Mouse (Mus musculus): ENCODE data around the gene Eri3. TPM values are rescaled to one million over a fixed set of nuclear protein-coding genes. Genes with fewer than 3 reads are reported as not detected.
A peak's percentile ranks its signal among the peaks of the same experiment; 100 is the strongest.

Eri3 gene
- polyA plus RNA-seq, 1 experiment from 2014 or later, result 267 TPM

DNA sequence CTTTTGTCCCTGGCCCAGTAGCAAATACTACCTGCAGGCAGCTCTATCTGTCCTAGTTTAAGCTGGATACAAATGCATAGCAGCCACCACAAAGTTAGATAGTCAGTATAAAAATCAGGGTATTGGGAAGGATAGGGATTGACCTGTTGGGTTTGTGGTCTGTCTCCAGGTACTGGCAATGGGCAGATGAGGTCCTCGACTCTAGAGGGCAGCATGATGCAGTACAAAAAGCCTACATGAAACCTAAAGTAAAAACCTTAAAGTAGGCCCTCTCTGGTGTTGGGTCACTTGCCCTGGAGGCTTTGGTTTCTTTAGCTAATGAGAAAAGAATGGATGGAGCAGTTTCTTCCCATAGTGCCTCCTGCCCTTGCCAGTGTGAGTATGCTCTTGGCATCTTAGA, 78.3 kb downstream of the Eri3 start:
- DNase-seq (ENCODE audit: low spot score) (no peak), ATAC-seq (ENCODE audit: low FRiP score) (no peak)
- H3K27me3 ChIP-seq (ENCODE audit: control insufficient read depth, insufficient read depth, low read length), result no peaks in the 10 kb centered on the region
- H3K36me3 ChIP-seq (replicated peaks; ENCODE audit: control insufficient read depth, insufficient read depth), result peaks cover 5% of the 10 kb centered on the region; the same call in 1 of the 2 replicates
- WGBS, result 65% methylated on average over 1 of the region's 1 CpGs
- H3K4me2 ChIP-seq (replicated peaks), result no peak overlapping the region
- no peaks in the 10 kb centered on the region for H3K9me3 ChIP-seq (ENCODE audit: control insufficient read depth, low read length)
- H3K27ac ChIP-seq, result no peak overlapping the region
- no peak overlapping the region for H3K9ac ChIP-seq
- peaks cover 14% of the 10 kb centered on the region for H3K4me1 ChIP-seq (replicated peaks; ENCODE audit: control insufficient read depth, insufficient read depth, low read length)
- H3K4me3 ChIP-seq (replicated peaks; ENCODE audit: low read length), result no peak overlapping the region

DNA sequence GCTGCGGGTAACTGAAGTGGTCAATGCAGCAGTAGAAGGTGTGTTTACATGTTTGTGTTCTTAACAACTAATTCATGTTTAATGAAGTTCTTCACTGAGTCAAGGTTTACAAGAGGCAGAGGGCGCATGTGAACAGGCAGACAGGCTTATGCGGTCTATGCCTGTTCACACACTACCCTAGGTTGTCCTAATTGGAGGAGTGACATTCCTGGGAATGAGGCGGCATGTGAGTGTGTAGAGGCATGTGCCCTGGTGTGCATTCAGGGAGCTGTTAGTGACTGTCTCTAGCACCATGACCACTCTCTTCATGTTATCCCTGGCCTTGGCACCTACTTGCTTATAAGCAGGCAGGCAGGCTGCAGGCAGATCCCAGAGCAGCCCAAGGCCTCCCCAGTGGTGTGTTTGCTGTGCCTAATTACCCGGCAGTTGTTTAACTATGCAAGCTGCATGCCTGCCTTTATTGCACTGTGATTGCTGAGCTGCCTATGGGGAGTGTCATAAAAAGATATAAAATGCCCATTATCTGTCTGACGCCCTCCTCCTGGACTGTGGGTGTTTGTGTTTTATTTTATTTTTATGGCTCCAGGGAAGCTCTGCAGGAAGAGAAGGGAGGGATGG, 80.0 kb downstream of the Eri3 start:
- Histone ChIP-seq H3K27me3 (ENCODE audit: control insufficient read depth, insufficient read depth, low read length) (no peaks in the 10 kb centered on the region), H3K4me2 (replicated peaks) (no peak overlapping the region), H3K9me3 (ENCODE audit: control insufficient read depth, low read length) (no peaks in the 10 kb centered on the region), H3K4me1 (replicated peaks; ENCODE audit: control insufficient read depth, insufficient read depth, low read length) (peaks cover 14% of the 10 kb centered on the region), H3K36me3 (replicated peaks; ENCODE audit: control insufficient read depth, insufficient read depth) (peaks cover 3% of the 10 kb centered on the region; the same call in 1 of the 2 replicates), H3K27ac (peak overlapping the region; percentile 55), H3K9ac (no peak overlapping the region), H3K4me3 (replicated peaks; ENCODE audit: low read length) (no peak overlapping the region)
- 64% methylated on average over 6 of the region's 6 CpGs for WGBS
- DNase-seq (ENCODE audit: low spot score), result no peak
- peak; percentile 78 for ATAC-seq (ENCODE audit: low FRiP score)

DNA sequence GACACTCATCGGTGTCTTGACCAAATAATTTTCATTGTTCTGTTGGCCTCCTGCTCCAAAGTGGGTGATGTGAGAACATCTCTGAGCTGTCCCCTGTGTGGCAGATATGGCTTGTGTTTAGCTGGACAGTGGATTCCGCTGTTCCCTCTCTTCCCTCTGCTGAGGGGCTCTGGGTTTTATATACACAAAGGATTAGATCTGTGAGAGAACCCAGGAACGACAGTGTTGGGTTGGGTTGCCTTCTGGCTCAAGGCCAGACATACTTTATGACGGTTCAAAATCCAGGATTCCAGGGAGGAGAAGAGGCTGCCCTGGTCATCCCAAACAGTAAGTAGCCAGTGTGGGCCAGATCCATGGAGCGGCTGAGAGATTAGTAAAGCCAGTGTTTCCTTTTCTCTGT, 83.4 kb downstream of the Eri3 start:
- no peaks in the 10 kb centered on the region for H3K36me3 ChIP-seq (replicated peaks; ENCODE audit: control insufficient read depth, insufficient read depth)
- 79% methylated on average over 5 of the region's 5 CpGs for WGBS
- DNase-seq (ENCODE audit: low spot score), result no peak
- H3K9ac ChIP-seq, result no peak overlapping the region
- H3K27me3 ChIP-seq (ENCODE audit: control insufficient read depth, insufficient read depth, low read length), result no peaks in the 10 kb centered on the region
- no peak overlapping the region for H3K27ac ChIP-seq
- H3K4me2 ChIP-seq (replicated peaks), result no peak overlapping the region
- H3K9me3 ChIP-seq (ENCODE audit: control insufficient read depth, low read length), result no peaks in the 10 kb centered on the region
- H3K4me1 ChIP-seq (replicated peaks; ENCODE audit: control insufficient read depth, insufficient read depth, low read length), result peaks cover 32% of the 10 kb centered on the region
- ATAC-seq (ENCODE audit: low FRiP score), result no peak
- H3K4me3 ChIP-seq (replicated peaks; ENCODE audit: low read length), result no peak overlapping the region

DNA sequence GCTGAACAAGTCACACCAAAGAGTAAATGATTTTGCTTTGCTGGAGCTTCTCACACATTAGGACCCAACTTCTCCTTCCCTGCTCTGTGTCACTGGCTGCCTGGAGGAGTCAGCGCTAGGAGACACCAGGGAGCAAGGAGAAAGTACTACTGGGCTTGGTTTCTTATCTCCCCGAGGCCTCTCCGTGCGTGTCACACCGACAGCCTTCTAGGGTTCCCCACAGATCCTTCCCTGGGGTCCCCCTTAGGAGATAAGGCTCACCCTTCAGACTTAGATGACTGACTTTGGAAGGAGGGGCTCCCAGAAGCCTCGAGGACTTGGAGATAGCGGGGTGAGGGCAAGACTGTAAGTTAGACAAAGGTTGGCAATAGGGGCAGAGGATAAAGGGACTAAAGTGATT, 84.5 kb downstream of the Eri3 start:
- H3K4me2 ChIP-seq (replicated peaks), result no peak overlapping the region
- H3K9ac ChIP-seq, result no peak overlapping the region
- ATAC-seq (ENCODE audit: low FRiP score) (no peak), DNase-seq (ENCODE audit: low spot score) (no peak)
- H3K4me1 ChIP-seq (replicated peaks; ENCODE audit: control insufficient read depth, insufficient read depth, low read length), result peaks cover 31% of the 10 kb centered on the region
- no peaks in the 10 kb centered on the region for H3K36me3 ChIP-seq (replicated peaks; ENCODE audit: control insufficient read depth, insufficient read depth)
- no peak overlapping the region for H3K27ac ChIP-seq
- no peaks in the 10 kb centered on the region for H3K27me3 ChIP-seq (ENCODE audit: control insufficient read depth, insufficient read depth, low read length)
- 95% methylated on average over 7 of the region's 7 CpGs for WGBS
- H3K9me3 ChIP-seq (ENCODE audit: control insufficient read depth, low read length), result no peaks in the 10 kb centered on the region
- H3K4me3 ChIP-seq (replicated peaks; ENCODE audit: low read length), result no peak overlapping the region

DNA sequence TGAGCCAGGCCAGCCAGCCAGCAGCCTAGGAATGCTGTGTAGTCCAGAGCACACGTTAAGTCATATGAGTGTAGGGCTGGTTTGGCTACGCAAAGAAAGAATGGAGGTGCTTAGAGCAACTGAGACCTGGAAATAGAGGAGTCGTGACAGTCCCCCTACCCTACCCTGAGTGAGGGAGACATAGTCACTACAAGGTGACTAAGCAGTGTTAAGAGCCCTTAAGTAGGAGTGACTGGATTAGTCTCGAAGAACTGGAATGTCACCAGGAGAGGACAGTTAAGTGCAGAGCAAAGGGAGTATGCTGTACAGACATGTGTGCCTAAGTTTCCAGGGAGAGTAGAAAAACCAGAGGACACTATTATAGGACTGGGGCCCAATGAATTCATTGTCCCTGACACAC, 86.0 kb downstream of the Eri3 start:
- H3K9me3 ChIP-seq (ENCODE audit: control insufficient read depth, low read length), result no peaks in the 10 kb centered on the region
- no peak for ATAC-seq (ENCODE audit: low FRiP score)
- no peaks in the 10 kb centered on the region for H3K27me3 ChIP-seq (ENCODE audit: control insufficient read depth, insufficient read depth, low read length)
- no peak overlapping the region for H3K4me3 ChIP-seq (replicated peaks; ENCODE audit: low read length)
- peak overlapping the region; percentile 78; the same call in 1 of the 2 replicates for H3K27ac ChIP-seq
- no peak overlapping the region for H3K9ac ChIP-seq
- H3K4me2 ChIP-seq (replicated peaks), result no peak overlapping the region
- H3K4me1 ChIP-seq (replicated peaks; ENCODE audit: control insufficient read depth, insufficient read depth, low read length), result peaks cover 19% of the 10 kb centered on the region
- 84% methylated on average over 4 of the region's 4 CpGs for WGBS
- no peak for DNase-seq (ENCODE audit: low spot score)
- H3K36me3 ChIP-seq (replicated peaks; ENCODE audit: control insufficient read depth, insufficient read depth), result 0 out of 2 replicates have a peak, but pooled peaks cover 4% of the 10 kb centered on the region

DNA sequence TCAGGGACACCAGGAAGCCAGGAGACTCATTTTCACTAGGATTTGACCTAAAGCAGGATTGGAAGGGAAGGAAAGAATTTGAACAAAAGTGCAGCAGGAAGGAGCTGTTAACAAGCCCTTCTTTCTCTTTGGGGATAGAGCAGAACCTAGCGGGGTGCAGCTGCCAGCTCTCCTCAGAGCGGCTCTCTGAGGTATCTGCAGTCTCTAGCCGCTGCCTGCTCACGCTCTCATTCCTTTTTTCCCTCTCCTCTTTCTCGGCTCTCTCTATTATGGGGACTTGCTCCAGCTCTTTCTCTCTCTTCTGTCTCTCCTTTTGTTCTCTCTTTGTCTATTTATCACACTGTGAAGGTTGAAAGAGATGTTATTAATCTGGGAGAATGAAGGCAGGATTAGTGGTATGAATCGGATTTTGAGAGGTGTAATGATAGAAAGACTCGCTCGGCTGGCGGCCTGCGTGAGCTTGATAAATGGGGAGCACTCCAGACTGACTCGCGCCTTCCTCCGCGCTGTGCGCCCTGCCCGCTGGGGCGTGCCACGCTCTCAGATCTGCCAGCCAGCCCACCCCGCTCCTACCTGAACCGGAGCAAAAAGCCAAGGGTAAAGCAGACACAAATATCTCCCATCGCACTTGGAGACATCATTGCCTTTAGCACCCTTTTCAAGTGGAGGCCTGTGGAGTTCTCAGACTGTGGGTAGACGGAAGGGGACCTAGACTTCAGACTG, 86.9 kb downstream of the Eri3 start:
- peaks cover 19% of the 10 kb centered on the region for H3K4me1 ChIP-seq (replicated peaks; ENCODE audit: control insufficient read depth, insufficient read depth, low read length)
- H3K27me3 ChIP-seq (ENCODE audit: control insufficient read depth, insufficient read depth, low read length), result no peaks in the 10 kb centered on the region
- peak overlapping the region; percentile 1; the same call in 1 of the 2 replicates for H3K4me2 ChIP-seq (replicated peaks)
- H3K9ac ChIP-seq, result peak overlapping the region; percentile 16; the same call in 1 of the 2 replicates
- no peak overlapping the region for H3K4me3 ChIP-seq (replicated peaks; ENCODE audit: low read length)
- H3K9me3 ChIP-seq (ENCODE audit: control insufficient read depth, low read length), result no peaks in the 10 kb centered on the region
- ATAC-seq (ENCODE audit: low FRiP score) (peak; percentile 55; the same call in 1 of the 2 replicates), DNase-seq (ENCODE audit: low spot score) (no peak)
- 20% methylated on average over 22 of the region's 22 CpGs for WGBS
- H3K27ac ChIP-seq, result peak overlapping the region; percentile 78
- H3K36me3 ChIP-seq (replicated peaks; ENCODE audit: control insufficient read depth, insufficient read depth), result 0 out of 2 replicates have a peak, but pooled peaks cover 4% of the 10 kb centered on the region

DNA sequence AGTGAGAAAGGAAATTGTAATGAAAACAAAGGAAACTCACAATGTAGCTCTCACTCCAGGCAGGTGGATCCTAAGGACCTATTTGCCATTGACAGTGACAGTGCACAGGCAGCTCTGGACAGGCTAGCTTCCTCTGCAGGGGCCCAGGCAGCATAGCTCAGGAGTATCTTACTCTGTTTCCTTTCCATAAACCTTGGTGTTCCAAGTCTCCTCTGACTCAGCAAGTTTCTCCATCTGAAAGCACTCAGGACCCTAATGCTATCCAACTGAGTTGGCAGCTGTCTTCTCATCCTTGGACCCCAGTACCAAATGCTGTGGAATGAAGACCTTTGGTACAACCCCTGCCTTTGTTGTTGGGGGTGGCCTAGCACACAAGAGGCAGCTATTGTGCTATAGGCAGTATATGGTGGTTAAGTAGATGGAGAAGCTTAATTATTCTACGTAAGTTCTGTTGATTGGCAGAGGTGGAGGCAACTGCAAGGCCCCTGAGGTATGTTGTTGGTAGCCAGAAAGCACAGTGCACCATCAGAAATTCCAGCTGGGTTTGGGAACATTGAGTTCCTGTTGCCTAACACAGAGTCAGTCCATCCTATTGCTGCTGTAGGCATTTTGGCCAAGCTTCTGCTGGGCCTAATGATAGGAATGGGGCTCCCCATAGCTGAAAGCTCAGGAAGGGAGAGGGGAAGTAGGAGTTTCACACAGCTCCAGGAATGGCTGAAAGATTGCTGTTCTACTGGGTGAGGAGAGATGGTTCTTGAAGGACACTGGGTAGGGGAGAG, 90.9 kb downstream of the Eri3 start:
- Histone ChIP-seq H3K27me3 (ENCODE audit: control insufficient read depth, insufficient read depth, low read length) (no peaks in the 10 kb centered on the region), H3K4me1 (replicated peaks; ENCODE audit: control insufficient read depth, insufficient read depth, low read length) (peaks cover 36% of the 10 kb centered on the region), H3K36me3 (replicated peaks; ENCODE audit: control insufficient read depth, insufficient read depth) (0 out of 2 replicates have a peak, but pooled peaks cover 4% of the 10 kb centered on the region), H3K9me3 (ENCODE audit: control insufficient read depth, low read length) (no peaks in the 10 kb centered on the region), H3K4me3 (replicated peaks; ENCODE audit: low read length) (no peak overlapping the region), H3K27ac (no peak overlapping the region), H3K4me2 (replicated peaks) (no peak overlapping the region), H3K9ac (no peak overlapping the region)
- 92% methylated on average over 1 of the region's 1 CpGs for WGBS
- ATAC-seq (ENCODE audit: low FRiP score) (no peak), DNase-seq (ENCODE audit: low spot score) (no peak)

DNA sequence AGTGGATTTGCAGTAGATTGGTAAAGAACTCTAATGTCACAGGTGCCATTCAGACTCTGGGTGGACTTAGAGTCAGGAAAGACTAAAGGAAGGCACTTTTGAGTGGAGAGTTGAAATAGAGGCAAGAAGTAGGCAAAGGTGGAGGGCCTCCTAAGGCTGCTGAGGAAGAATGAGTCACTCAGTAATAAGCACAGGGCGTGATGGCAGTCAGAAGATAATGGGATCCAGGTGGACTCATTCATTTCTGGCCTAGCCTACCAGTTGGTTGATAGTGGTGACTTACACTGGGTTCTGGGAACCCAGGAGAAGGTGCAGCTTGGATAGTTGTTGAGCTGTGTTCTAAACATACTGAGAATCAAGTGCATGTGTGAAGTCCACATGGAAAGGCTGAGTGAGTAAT, 91.6 kb downstream of the Eri3 start:
- 93% methylated on average over 1 of the region's 1 CpGs for WGBS
- Histone ChIP-seq H3K27ac (no peak overlapping the region), H3K4me3 (replicated peaks; ENCODE audit: low read length) (no peak overlapping the region), H3K9ac (no peak overlapping the region), H3K9me3 (ENCODE audit: control insufficient read depth, low read length) (no peaks in the 10 kb centered on the region), H3K4me1 (replicated peaks; ENCODE audit: control insufficient read depth, insufficient read depth, low read length) (peaks cover 36% of the 10 kb centered on the region), H3K36me3 (replicated peaks; ENCODE audit: control insufficient read depth, insufficient read depth) (0 out of 2 replicates have a peak, but pooled peaks cover 4% of the 10 kb centered on the region), H3K4me2 (replicated peaks) (no peak overlapping the region), H3K27me3 (ENCODE audit: control insufficient read depth, insufficient read depth, low read length) (no peaks in the 10 kb centered on the region)
- no peak for ATAC-seq (ENCODE audit: low FRiP score)
- DNase-seq (ENCODE audit: low spot score), result no peak

DNA sequence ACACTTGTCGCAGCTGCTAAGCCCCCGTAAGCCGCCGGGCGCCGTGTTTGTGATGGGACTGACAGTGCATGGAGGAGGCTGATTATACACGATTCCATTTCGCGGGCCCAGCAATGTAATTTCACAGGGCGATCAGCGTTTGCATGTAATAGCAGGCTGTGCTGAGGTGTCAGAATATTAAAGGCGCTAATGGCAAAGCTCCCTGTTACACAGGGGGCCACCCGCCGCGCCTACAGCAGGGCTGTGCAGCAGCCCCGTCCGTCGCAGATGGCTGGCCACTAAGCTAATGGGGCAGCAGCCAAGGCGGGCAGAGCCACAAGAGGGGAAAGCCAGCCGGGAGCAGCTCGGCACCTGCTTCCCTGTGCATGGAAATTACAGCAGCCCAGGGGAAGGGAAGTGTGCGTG, 94.9 kb downstream of the Eri3 start:
- Histone ChIP-seq H3K4me2 (replicated peaks) (peak overlapping the region; percentile 42), H3K9ac (peak overlapping the region; percentile 41; the same call in 1 of the 2 replicates), H3K4me1 (replicated peaks; ENCODE audit: control insufficient read depth, insufficient read depth, low read length) (peaks cover 49% of the 10 kb centered on the region), H3K27me3 (ENCODE audit: control insufficient read depth, insufficient read depth, low read length) (no peaks in the 10 kb centered on the region), H3K4me3 (replicated peaks; ENCODE audit: low read length) (no peak overlapping the region), H3K36me3 (replicated peaks; ENCODE audit: control insufficient read depth, insufficient read depth) (0 out of 2 replicates have a peak, but pooled peaks cover 4% of the 10 kb centered on the region), H3K27ac (peak overlapping the region; percentile 86), H3K9me3 (ENCODE audit: control insufficient read depth, low read length) (no peaks in the 10 kb centered on the region)
- ATAC-seq (ENCODE audit: low FRiP score) (peak; percentile 66), DNase-seq (ENCODE audit: low spot score) (peak; percentile 72)
- WGBS, result 14% methylated on average over 22 of the region's 22 CpGs
